Comparison of ENCODE assay signal across 22 mouse cellular contexts in genomic region chr3:145641878-145642277, GRCm38 (mm10).
"Had no signal": no experiment of that assay in that cellular context is flagged by ENCODE, and none has a peak within 500 bp of the region (broad histone marks: within the 10 kb centered on the region; RNA-seq: fewer than 3 reads in every experiment).

No protein-coding gene starts in this region.

- ATAC-seq: intestine, embryonic 15.5 days; liver, postnatal 0 days; midbrain, embryonic 16.5 days had no signal

- DNase-seq: kidney, adult 11 months; kidney, postnatal 14 days; kidney, postnatal 4 days; left cerebral cortex, postnatal 4 days; liver, postnatal 0 days; lung, postnatal 14 days; right cerebral cortex, adult 18-20 months; right cerebral cortex, postnatal 14 days; right cerebral cortex, postnatal 4 days; thymus, adult 2 months; thymus, postnatal 14 days; thymus, postnatal 4 days had no signal

- H3K36me3 ChIP-seq: intestine, embryonic 15.5 days; limb, embryonic 12.5 days; limb, embryonic 15.5 days; midbrain, embryonic 12.5 days had no signal

- H3K27me3 ChIP-seq: intestine, embryonic 15.5 days; limb, embryonic 12.5 days; limb, embryonic 15.5 days had no signal

- H3K4me3 ChIP-seq: intestine, embryonic 15.5 days; limb, embryonic 12.5 days; limb, embryonic 15.5 days; midbrain, embryonic 12.5 days; myocyte had no signal

- H3K4me2 ChIP-seq: intestine, embryonic 15.5 days; limb, embryonic 12.5 days; limb, embryonic 15.5 days; liver, embryonic 11.5 days; midbrain, embryonic 12.5 days had no signal

- H3K27ac ChIP-seq: intestine, embryonic 15.5 days; limb, embryonic 12.5 days; limb, embryonic 15.5 days; liver, embryonic 14.5 days; macrophage; midbrain, embryonic 12.5 days; stomach, postnatal 0 days had no signal

- H3K9me3 ChIP-seq: intestine, embryonic 15.5 days; limb, embryonic 12.5 days; limb, embryonic 15.5 days; midbrain, embryonic 12.5 days had no signal

- H3K9ac ChIP-seq: intestine, embryonic 15.5 days; limb, embryonic 12.5 days; limb, embryonic 15.5 days; liver, embryonic 14.5 days; liver, postnatal 0 days; midbrain, embryonic 12.5 days had no signal
